Mouse (Mus musculus) cerebellum, adult 2 months (tissue): Measurements from ENCODE around the gene Serpinb9b.

ENCODE experiments used
- CTCF ChIP-seq: fragments of 200-500 bp; IDR thresholded peaks from 2 replicates; pipeline ENCODE4 v1.5.1; 2011; ENCODE audit warnings: low read depth, mild to moderate bottlenecking, control low read depth, low read length, moderate library complexity, borderline replicate concordance; ENCODE audit not compliant: insufficient read depth
- POLR2A ChIP-seq: fragments of 200-500 bp; IDR thresholded peaks from 2 replicates; pipeline ENCODE4 v1.6.1; 2011; ENCODE audit warnings: low read length, control low read depth, borderline replicate concordance; ENCODE audit not compliant: insufficient read depth

- no peak for TF ChIP-seq CTCF
- no peak for TF ChIP-seq POLR2A
Observed at GRCm38 (mm10) chr13:32993894-32994242, 33.3 kb upstream of the Serpinb9b start.
